In genomic region chr1:137617513-137617912, GRCm38 (mm10) we compare ENCODE assay signal across 8 mouse cellular contexts.
DNase-seq lines count a peak whose midpoint lies in the region; ATAC-seq and TF ChIP-seq lines count a peak whose summit lies in the region.

No protein-coding gene starts in this region.

- DNase-seq in forebrain, embryonic 14.5 days (ENCODE audit: low spot score): peak; percentile 63
- peak; percentile 50 for DNase-seq in right cerebral cortex, adult 18-20 months
- DNase-seq in right cerebral cortex, postnatal 25 days: no peak
- peak; percentile 9 to 29 for DNase-seq in left cerebral cortex, adult 18-20 months (ENCODE audit: low spot score in 2 of 2)
- peak; percentile 12 to 45 for DNase-seq in thymus, postnatal 36 days
- no peak for DNase-seq in lung, postnatal 25 days (ENCODE audit: low spot score)

- H3K27me3 ChIP-seq in forebrain, embryonic 14.5 days (replicated peaks; ENCODE audit: control insufficient read depth, insufficient read depth, low read length): no peaks in the 10 kb centered on the region
- no peaks in the 10 kb centered on the region for H3K27me3 ChIP-seq in forebrain, embryonic 12.5 days
- H3K27me3 ChIP-seq in intestine, postnatal 0 days (replicated peaks; ENCODE audit: control insufficient read depth, insufficient read depth, low read length): no peaks in the 10 kb centered on the region

- 57% methylated on average over 5 of the region's 5 CpGs for WGBS in forebrain, embryonic 14.5 days
- WGBS in forebrain, embryonic 12.5 days: 72% methylated on average over 5 of the region's 5 CpGs
- WGBS in intestine, postnatal 0 days: 72% methylated on average over 5 of the region's 5 CpGs

- no peaks in the 10 kb centered on the region for H3K4me1 ChIP-seq in forebrain, embryonic 14.5 days (ENCODE audit: control insufficient read depth, insufficient read depth, low read length)
- H3K4me1 ChIP-seq in forebrain, embryonic 12.5 days: peaks cover 3% of the 10 kb centered on the region; the same call in 1 of the 2 replicates
- no peaks in the 10 kb centered on the region for H3K4me1 ChIP-seq in intestine, postnatal 0 days (replicated peaks; ENCODE audit: control insufficient read depth, insufficient read depth, low read length)

- H3K4me2 ChIP-seq in forebrain, embryonic 14.5 days (ENCODE audit: low read length): no peak overlapping the region
- H3K4me2 ChIP-seq in forebrain, embryonic 12.5 days: no peak overlapping the region
- no peak overlapping the region for H3K4me2 ChIP-seq in intestine, postnatal 0 days (replicated peaks; ENCODE audit: low read depth)

- H3K9ac ChIP-seq in forebrain, embryonic 14.5 days (ENCODE audit: low read length): no peak overlapping the region
- no peak overlapping the region for H3K9ac ChIP-seq in forebrain, embryonic 12.5 days
- no peak overlapping the region for H3K9ac ChIP-seq in intestine, postnatal 0 days (ENCODE audit: low read depth, low read length)

- ATAC-seq in forebrain, embryonic 14.5 days: peak; percentile 77; the same call in 1 of the 2 replicates
- ATAC-seq in forebrain, embryonic 12.5 days (ENCODE audit: low FRiP score): no peak
- ATAC-seq in intestine, postnatal 0 days: no peak

- no peaks in the 10 kb centered on the region for H3K36me3 ChIP-seq in forebrain, embryonic 14.5 days (ENCODE audit: control insufficient read depth, insufficient read depth, low read length)
- no peaks in the 10 kb centered on the region for H3K36me3 ChIP-seq in forebrain, embryonic 12.5 days (replicated peaks)
- H3K36me3 ChIP-seq in intestine, postnatal 0 days (ENCODE audit: control insufficient read depth, insufficient read depth): no peaks in the 10 kb centered on the region

- no peaks in the 10 kb centered on the region for H3K9me3 ChIP-seq in forebrain, embryonic 14.5 days (replicated peaks; ENCODE audit: control insufficient read depth, low read length)
- no peaks in the 10 kb centered on the region for H3K9me3 ChIP-seq in forebrain, embryonic 12.5 days
- H3K9me3 ChIP-seq in intestine, postnatal 0 days (ENCODE audit: control insufficient read depth): no peaks in the 10 kb centered on the region

- no peak for TF ChIP-seq CTCF in intestine, postnatal 0 days (IDR thresholded peaks at IDR 0.05; ENCODE audit: low read depth)

- no peak overlapping the region for H3K27ac ChIP-seq in forebrain, embryonic 14.5 days (ENCODE audit: low read depth, low read length)
- no peak overlapping the region for H3K27ac ChIP-seq in forebrain, embryonic 12.5 days
- no peak overlapping the region for H3K27ac ChIP-seq in intestine, postnatal 0 days (ENCODE audit: low read depth, low read length)

- H3K4me3 ChIP-seq in forebrain, embryonic 14.5 days (ENCODE audit: low read depth, low read length): no peak overlapping the region
- no peak overlapping the region for H3K4me3 ChIP-seq in forebrain, embryonic 12.5 days (replicated peaks)
- H3K4me3 ChIP-seq in intestine, postnatal 0 days (ENCODE audit: low read depth, low read length): no peak overlapping the region

Comparison
In these comparisons a context has a peak if more than half of its experiments do, and no peak if none do; other contexts are left out.
1. DNase-seq: peak in forebrain, embryonic 14.5 days (single experiment), right cerebral cortex, adult 18-20 months (single experiment), left cerebral cortex, adult 18-20 months (2 of 2) and thymus, postnatal 36 days (2 of 2); none in right cerebral cortex, postnatal 25 days (single experiment) and lung, postnatal 25 days (single experiment).